Mouse (Mus musculus): ENCODE data around the gene Rrbp1. TPM values are rescaled to one million over a fixed set of nuclear protein-coding genes. Genes with fewer than 3 reads are reported as not detected.

Rrbp1 gene
- polyA plus RNA-seq (2012; rRNA removed; ENCODE audit: low replicate concordance) = 56.8 and 58.8 TPM in 2 replicates

GRCm38 (mm10) chr2:144011080-144011551 lies at the start of gene Rrbp1:
Gene Rrbp1, minus strand, starts transcription at chr2:144011263.

DNA sequence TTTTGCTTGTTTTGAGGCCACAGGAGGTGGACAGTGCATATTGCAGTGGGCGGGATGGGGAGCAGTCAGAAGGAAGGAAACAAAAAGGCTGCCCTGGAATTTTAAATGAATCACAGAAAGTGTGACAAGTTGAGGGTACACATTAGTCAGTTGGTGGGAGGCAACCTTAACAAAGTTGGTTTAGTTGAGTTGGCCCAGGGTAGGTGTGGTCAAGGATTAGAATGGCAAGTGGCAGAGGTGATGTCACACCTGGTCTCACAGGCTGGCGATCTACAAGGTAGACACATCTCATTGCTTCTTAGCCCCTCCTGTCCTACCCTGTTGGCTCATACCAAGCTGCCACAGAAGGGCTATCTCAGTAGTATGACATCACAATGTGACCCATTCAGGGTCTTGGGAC lies 21.6 kb upstream of the Rrbp1 start, which contains the start of gene Banf2:
Banf2 (plus strand) TSS at position 396 of the 400 bp plus-strand sequence.

GRCm38 (mm10) chr2:143914760-143915599 lies 96.1 kb downstream of the Rrbp1 start, which contains the start of gene Dstn:
Gene Dstn, plus strand, starts transcription at chr2:143915320.

Other genes starting within 250 kb of the Rrbp1 start
- 0.34 and 0.80 TPM in 2 replicates for gene Bfsp1, start 148.1 kb downstream of the Rrbp1 start, polyA plus RNA-seq (2012; rRNA removed; ENCODE audit: low replicate concordance)
- gene Dstn, start 95.9 kb downstream of the Rrbp1 start, polyA plus RNA-seq (2012; rRNA removed; ENCODE audit: low replicate concordance) = 14.5 and 36.0 TPM in 2 replicates
- gene Banf2, start 21.8 kb upstream of the Rrbp1 start, polyA plus RNA-seq (2012; rRNA removed; ENCODE audit: low replicate concordance) = not detected in 2 replicates